Mouse (Mus musculus): ENCODE measurements around the gene Hps3. TPM values are rescaled to one million over a fixed set of nuclear protein-coding genes. Genes with fewer than 3 reads are reported as not detected.

The Hps3 gene
- polyA plus RNA-seq (2015; fragmentation: Nextera tagmentation; extraction: Ambion mirVana) = 6.6 and 7.4 TPM in 2 replicates

GRCm38 (mm10) chr3:20034719-20035404 is at the start of gene Hps3:
TSS of gene Hps3 (minus strand) at chr3:20035315.

DNA sequence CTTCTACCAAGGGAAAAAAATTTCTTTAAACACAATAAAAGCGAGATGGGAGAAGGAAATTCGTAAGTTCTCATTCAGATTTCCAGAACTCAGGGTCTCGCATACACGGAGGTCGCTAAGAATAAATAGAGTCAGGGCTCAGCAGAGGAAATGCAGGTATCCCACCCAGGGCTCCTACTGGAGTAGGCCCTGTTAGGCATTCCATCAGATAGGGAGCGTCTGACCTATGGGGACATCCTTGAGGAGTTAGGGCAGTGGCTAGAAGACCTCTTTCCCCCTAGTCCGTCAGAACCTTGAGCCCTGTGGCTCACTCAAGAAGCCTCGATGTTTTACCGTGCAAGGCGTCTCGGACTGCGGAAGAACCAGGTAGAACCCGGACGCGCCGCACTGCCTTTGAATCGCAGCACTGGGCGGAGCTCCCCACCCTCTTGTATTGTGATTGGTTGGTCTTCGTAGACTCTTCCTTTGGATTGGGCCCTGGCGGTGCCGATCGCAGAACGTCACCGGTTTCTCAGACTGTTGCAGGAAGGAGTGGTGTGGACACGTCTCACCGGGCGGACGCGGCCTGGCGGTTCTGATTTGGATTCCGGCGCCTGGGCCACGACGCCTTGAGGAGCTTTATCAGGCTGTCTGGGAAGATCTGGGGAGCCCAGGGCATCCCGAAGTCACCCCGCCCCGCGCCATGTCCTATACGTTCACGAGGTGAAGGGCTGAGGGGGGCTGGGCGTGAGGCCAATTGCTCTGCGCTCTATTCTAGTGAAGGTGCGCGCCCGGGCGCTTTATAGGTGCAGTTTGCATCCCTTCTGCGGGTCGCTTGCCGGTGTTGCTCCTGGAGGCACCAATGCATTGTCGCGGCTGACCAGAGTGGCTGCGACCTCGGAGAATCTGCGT is 22.4 kb upstream of the Hps3 start, which contains the start of gene Hltf:
Hltf (plus strand) TSS at position 506 of the 891 bp plus-strand sequence.

DNA sequence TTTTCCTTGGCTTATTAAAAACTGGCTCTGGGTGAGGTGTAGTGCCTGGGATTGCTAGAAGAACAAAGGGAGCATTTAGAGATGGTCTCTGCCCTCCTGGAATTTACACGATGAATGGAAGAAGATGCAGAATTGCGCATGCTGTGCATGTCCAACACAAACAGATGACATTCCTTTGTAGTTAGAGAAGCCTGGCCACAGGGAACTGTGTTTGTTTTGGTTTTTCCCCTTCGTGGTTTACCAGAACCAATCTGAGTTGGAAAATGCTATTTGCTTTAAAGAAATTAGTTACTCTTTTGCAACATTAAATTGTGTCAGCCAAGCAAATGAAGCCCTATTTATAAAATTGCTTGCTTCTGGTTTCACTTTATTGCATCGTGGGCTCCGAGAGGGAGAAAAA is 78.2 kb downstream of the Hps3 start, which contains the start of gene Cp:
Cp (plus strand) TSS at position 170 of the 400 bp plus-strand sequence.

Other genes with a start within 250 kb of the Hps3 start
- gene Cp, start 78.3 kb downstream of the Hps3 start, polyA plus RNA-seq (2015; fragmentation: Nextera tagmentation; extraction: Ambion mirVana) = 1.2 and 1.5 TPM in 2 replicates
- 6.9 and 7.4 TPM in 2 replicates for gene Hltf, start 22.5 kb upstream of the Hps3 start, polyA plus RNA-seq (2015; fragmentation: Nextera tagmentation; extraction: Ambion mirVana)
- gene Gyg, start 120.0 kb upstream of the Hps3 start, polyA plus RNA-seq (2015; fragmentation: Nextera tagmentation; extraction: Ambion mirVana) = 38.7 and 43.2 TPM in 2 replicates
- 27.4 and 27.8 TPM in 2 replicates for gene Cpa3, start 206.9 kb upstream of the Hps3 start, polyA plus RNA-seq (2015; fragmentation: Nextera tagmentation; extraction: Ambion mirVana)
- 1.6 TPM in 2 replicates for gene Cpb1, start 240.4 kb upstream of the Hps3 start, polyA plus RNA-seq (2015; fragmentation: Nextera tagmentation; extraction: Ambion mirVana)